Mouse (Mus musculus) left cerebral cortex, adult 2 months (tissue): Measurements from ENCODE around the gene Rprml. TPM values are rescaled to one million over a fixed set of nuclear protein-coding genes. Genes with fewer than 3 reads are reported as not detected.
"Not testable (repeated sequence)": the region's sequence is repeated elsewhere in the genome, so short reads cannot be mapped to it uniquely, and the experiment has no call there.

Experiments used
- DNase-seq, 2 experiments: peaks; one replicate each; pipeline ENCODE4 v3.0.0; 2021 to 2022; ENCODE audit warnings: low spot score in 2 of 2, mixed read lengths in 1 of 2; ENCODE audit errors: extremely low spot score in 1 of 2
- H3K27ac ChIP-seq: fragments of 200-600 bp; 2 replicates; pipeline ENCODE4 v1.8.1; 2022
- H3K4me3 ChIP-seq: fragments of 200-600 bp; 2 replicates; pipeline ENCODE4 v1.8.1; 2022
- CTCF ChIP-seq: fragments of 200-600 bp; IDR thresholded peaks from 2 replicates; pipeline ENCODE4 v1.8.1; 2022; ENCODE audit warnings: antibody characterized with exemption, mild to moderate bottlenecking, moderate library complexity
- intact Hi-C: fragments of 180-260 bp; cut with DNase I; formaldehyde crosslinking; loops from one replicate; pipeline ENCODE4 v1.15.1; 2025
- total RNA-seq, 2 experiments: library from RNA; stranded (reverse); gene quantifications; 2 replicates each; pipeline ENCODE4 v1.2.3; 2021

Rprml gene
- total RNA-seq, 2 experiments from 2014 or later: 92.5 to 92.7 TPM

- H3K4me3 ChIP-seq: peak overlapping the region; percentile 30
- intact Hi-C loops: loop anchor here (1.0 to 10.0 kb wide), 3 partner anchors 16 to 471 kb away; partner anchors contain the start of gene Rprml
- DNase-seq: no peak
- TF ChIP-seq CTCF: no peak
- peak overlapping the region; percentile 84 for H3K27ac ChIP-seq
Observed at GRCm38 (mm10) chr11:103665695-103666094, 16.3 kb downstream of the Rprml start.

DNA sequence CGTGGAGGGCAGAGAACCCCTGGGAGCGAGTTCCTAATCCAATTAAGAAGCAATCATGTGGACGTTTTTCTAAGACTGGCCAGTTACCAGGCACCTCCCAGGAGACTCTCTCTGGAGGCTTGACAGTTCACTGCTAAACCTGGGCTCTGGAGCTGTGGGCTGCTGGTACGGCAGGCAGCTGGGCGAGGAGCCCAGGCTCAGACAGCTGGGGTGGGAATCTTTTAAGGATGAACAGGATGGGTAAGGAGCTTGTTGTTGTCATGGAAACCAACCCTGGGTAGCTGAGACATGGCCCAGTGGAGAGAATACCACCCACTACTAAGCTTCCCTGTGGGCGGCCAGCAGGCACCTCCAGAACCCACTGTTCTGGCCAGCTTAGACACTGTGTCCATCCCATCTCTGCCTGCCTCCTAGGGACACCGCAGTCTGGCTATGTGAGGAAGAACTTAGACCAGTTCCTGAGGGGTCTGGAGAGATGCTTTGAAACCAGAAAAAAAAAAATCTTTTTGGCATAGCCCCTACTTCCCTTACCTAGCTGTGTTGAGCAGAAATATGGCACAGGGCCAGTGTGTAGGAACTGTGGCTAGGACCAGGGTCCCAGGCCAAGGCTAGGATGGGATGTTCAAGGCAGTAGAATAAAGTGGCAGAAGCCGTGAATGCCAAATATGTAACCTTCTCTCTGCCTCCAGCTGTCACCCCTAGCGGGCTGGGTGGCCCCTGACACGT is 17.0 kb downstream of the Rprml start:
- intact Hi-C loops: loop anchor here (1.0 to 10.0 kb wide), 3 partner anchors 17 to 472 kb away; partner anchors contain the start of gene Rprml
- peak; percentile 79 to 81 for DNase-seq
- H3K4me3 ChIP-seq: peak overlapping the region; percentile 30
- TF ChIP-seq CTCF: no peak
- peak overlapping the region; percentile 84 for H3K27ac ChIP-seq

GRCm38 (mm10) chr11:103666907-103667426 is 17.6 kb downstream of the Rprml start:
- intact Hi-C loops: loop anchor here (1.0 to 10.0 kb wide), 3 partner anchors 18 to 472 kb away; partner anchors contain the start of gene Rprml
- H3K4me3 ChIP-seq: no peak overlapping the region
- DNase-seq: no peak
- no peak for TF ChIP-seq CTCF
- H3K27ac ChIP-seq: peak overlapping the region; percentile 84

GRCm38 (mm10) chr11:103675556-103675955 is 26.2 kb downstream of the Rprml start:
- peak; percentile 95 for TF ChIP-seq CTCF
- intact Hi-C loops: loop anchor here (1.0 to 10.0 kb wide), 3 partner anchors 36 to 318 kb away; partner anchors contain the start of gene Plekhm1
- Histone ChIP-seq H3K4me3 (no peak overlapping the region), H3K27ac (no peak overlapping the region)
- DNase-seq: peak; percentile 81 to 82

- H3K27ac ChIP-seq, H3K4me3 ChIP-seq: not testable (repeated sequence)
- peak in 1 of 2 experiments; percentile 49 for DNase-seq
- intact Hi-C loops: loop anchor here (5.0 to 10.0 kb wide), 2 partner anchors 262 to 320 kb away; partner anchors contain the start of gene Plekhm1
- peak; percentile 64 for TF ChIP-seq CTCF
Observed at GRCm38 (mm10) chr11:103677042-103677441, 27.7 kb downstream of the Rprml start.

- no peak for TF ChIP-seq CTCF
- DNase-seq: no peak
- Histone ChIP-seq H3K4me3 (no peak overlapping the region), H3K27ac (no peak overlapping the region)
- intact Hi-C loops: loop anchor here (5.0 kb wide), 1 partner anchor 74 kb away; no protein-coding TSS in a partner anchor
Observed at GRCm38 (mm10) chr11:103683667-103684334, 34.4 kb downstream of the Rprml start.

- peak; percentile 34 to 53 for DNase-seq
- H3K4me3 ChIP-seq: no peak overlapping the region
- intact Hi-C loops: no loop called here
- peak overlapping the region; percentile 36; the same call in 1 of the 2 replicates for H3K27ac ChIP-seq
- no peak for TF ChIP-seq CTCF
Observed at GRCm38 (mm10) chr11:103685261-103685736, 35.9 kb downstream of the Rprml start.

- no peak overlapping the region for H3K4me3 ChIP-seq
- no peak for TF ChIP-seq CTCF
- no peak overlapping the region for H3K27ac ChIP-seq
- DNase-seq: no peak
- intact Hi-C loops: no loop called here
Observed at GRCm38 (mm10) chr11:103686706-103687105, 37.3 kb downstream of the Rprml start.

DNA sequence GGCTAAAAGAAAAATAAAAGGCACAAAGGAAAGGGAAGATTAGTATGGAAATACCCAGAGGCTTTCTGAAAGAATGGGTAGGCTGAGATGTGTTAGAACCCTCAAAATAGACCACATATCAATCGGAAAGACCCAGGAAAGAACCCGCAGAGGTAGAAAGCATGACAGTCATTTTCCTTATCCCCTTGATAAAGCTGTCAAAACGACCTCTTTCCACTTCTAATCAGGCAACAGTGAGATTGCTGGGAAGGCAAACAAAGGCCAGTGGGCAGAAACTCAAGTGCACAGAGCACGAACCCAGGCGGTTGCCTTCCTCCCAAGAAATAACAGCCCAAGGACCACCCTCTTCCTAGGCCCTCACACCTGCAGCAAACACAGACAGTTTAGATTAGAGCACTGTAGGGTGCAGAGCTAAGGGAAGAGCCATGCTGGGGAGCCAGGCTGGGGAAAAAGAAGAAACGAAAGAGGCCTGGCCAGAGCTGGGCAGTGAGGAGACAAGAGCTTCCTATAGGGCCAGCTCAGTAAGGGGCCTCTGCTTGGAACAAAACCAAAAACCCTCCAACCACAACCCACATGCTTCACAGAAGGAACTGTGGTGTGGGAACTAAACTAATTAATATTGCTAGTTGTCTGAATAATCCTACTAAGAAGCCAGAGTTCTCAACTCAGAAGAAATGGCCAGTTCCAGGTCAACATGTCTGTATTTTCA is 39.1 kb downstream of the Rprml start:
- TF ChIP-seq CTCF: no peak
- Histone ChIP-seq H3K4me3 (no peak overlapping the region), H3K27ac (no peak overlapping the region)
- intact Hi-C loops: no loop called here
- DNase-seq: no peak

DNA sequence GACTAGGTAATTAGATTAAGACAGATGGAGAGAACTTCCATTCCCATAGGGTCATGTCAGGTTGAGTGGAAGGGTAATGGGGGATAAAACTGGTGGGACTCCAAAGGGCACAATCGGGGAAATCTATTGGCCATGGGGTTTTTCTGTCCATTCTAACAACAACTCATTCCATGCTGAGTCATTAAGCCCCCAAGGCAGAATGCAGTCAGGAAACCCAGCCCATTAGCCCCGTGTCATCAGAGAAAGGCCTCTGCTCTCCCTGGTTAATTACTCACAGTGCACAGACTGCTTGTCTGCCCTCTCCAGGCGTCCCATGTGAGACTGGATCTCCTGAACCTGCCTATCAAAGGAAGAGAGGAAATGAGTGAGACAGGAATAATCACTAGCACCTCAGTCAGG is 39.6 kb downstream of the Rprml start:
- intact Hi-C loops: no loop called here
- H3K4me3 ChIP-seq: no peak overlapping the region
- DNase-seq: no peak
- no peak for TF ChIP-seq CTCF
- no peak overlapping the region for H3K27ac ChIP-seq

GRCm38 (mm10) chr11:103691036-103691435 is 41.7 kb downstream of the Rprml start:
- no peak overlapping the region for H3K4me3 ChIP-seq
- no peak for TF ChIP-seq CTCF
- no peak overlapping the region for H3K27ac ChIP-seq
- intact Hi-C loops: no loop called here
- DNase-seq: no peak
